8 mouse cellular contexts compared by ENCODE assay signal in genomic region chr2:145675142-145675755, GRCm38 (mm10). TPM values are rescaled to one million over a fixed set of nuclear protein-coding genes. Genes with fewer than 3 reads are reported as not detected.
DNase-seq lines count a peak whose midpoint lies in the region; ATAC-seq lines count a peak whose summit lies in the region.

Gene Rin2 (plus strand): TSS chr2:145675215.

- peak; percentile 76 to 77 for ATAC-seq in hematopoietic stem cell, adult 5-6 weeks (replicated peaks in 1 of 2; ENCODE audit: insufficient read depth in 1 of 2, low FRiP score in 2 of 2, low TSS enrichment in 1 of 2, low read depth in 1 of 2, poor library complexity in 2 of 2, severe bottlenecking in 2 of 2)

- DNase-seq in WW6 (ENCODE audit: low read depth, low spot score) = peak; percentile 77
- peak; percentile 8 for DNase-seq in cerebellum, adult 11-12 months
- peak; percentile 82 for DNase-seq in forelimb bud, embryonic 11.5 days (ENCODE audit: low read depth, low spot score)
- peak; percentile 21 to 48 for DNase-seq in layer of hippocampus, postnatal 10 days (ENCODE audit: low spot score in 2 of 2)
- peak; percentile 92 for DNase-seq in lung, postnatal 10 days
- DNase-seq in ovary, postnatal 36 days (ENCODE audit: low spot score) = peak; percentile 78
- DNase-seq in yolk sac, embryonic 10.5 days (ENCODE audit: low spot score) = peak; percentile 89

RNA-seq across cellular contexts. Expression of gene Rin2, which starts in this region (rescaled TPM):
- total RNA-seq in hematopoietic stem cell, adult 5-6 weeks (2017) = 7.3 and 12.3 TPM in 2 replicates
- total RNA-seq in layer of hippocampus, postnatal 10 days (2021) = 10 to 100 TPM; 18.4 to 23.2 TPM

Comparison
In these comparisons a context has a peak if more than half of its experiments do, and no peak if none do; other contexts are left out.
1. Peak in every context shown above with its lines: DNase-seq and ATAC-seq.
2. DNase-seq: peak in every context shown above with its lines; median percentile 92 in lung, postnatal 10 days; 89 in yolk sac, embryonic 10.5 days; 82 in forelimb bud, embryonic 11.5 days; 78 in ovary, postnatal 36 days; 77 in WW6; 34 in layer of hippocampus, postnatal 10 days; 8 in cerebellum, adult 11-12 months.